Mouse (Mus musculus) embryonic facial prominence, embryonic 15.5 days (tissue): ENCODE measurements at regions not wholly inside any gene's neighbourhood (a gene's known extent, or its start where the extent isn't known, plus 50 kb on each side); places are given as distances from the start of the nearest gene placed in this dataset.

ENCODE experiments used
- ATAC-seq: fragments of 200-750 bp; cut with Nextera tagmentation; 2 replicates; pipeline ENCODE4 v1.8.0; 2017; ENCODE audit warnings: low read depth, moderate TSS enrichment; ENCODE audit not compliant: insufficient number of reproducible peaks, low FRiP score, low TSS enrichment
- H3K27ac ChIP-seq: fragments of 300-500 bp; sonication (generic); replicated peaks from 2 replicates; pipeline ENCODE4 v1.5.1; 2015; ENCODE audit warnings: mild to moderate bottlenecking, inconsistent platforms
- H3K27me3 ChIP-seq: fragments of 300-500 bp; sonication (generic); 2 replicates; pipeline ENCODE4 v1.6.1; 2015; ENCODE audit warnings: inconsistent platforms
- H3K36me3 ChIP-seq: fragments of 300-500 bp; sonication (generic); 2 replicates; pipeline ENCODE4 v1.6.1; 2015; ENCODE audit warnings: mild to moderate bottlenecking, inconsistent platforms
- H3K4me1 ChIP-seq: fragments of 300-500 bp; sonication (generic); 2 replicates; pipeline ENCODE4 v1.6.1; 2015; ENCODE audit warnings: inconsistent platforms
- H3K4me2 ChIP-seq: fragments of 300-500 bp; sonication (generic); replicated peaks from 2 replicates; pipeline ENCODE4 v1.6.1; 2015; ENCODE audit warnings: mild to moderate bottlenecking, inconsistent platforms
- H3K4me3 ChIP-seq: fragments of 300-500 bp; sonication (generic); replicated peaks from 2 replicates; pipeline ENCODE4 v1.5.1; 2015; ENCODE audit warnings: mild to moderate bottlenecking, inconsistent platforms
- H3K9ac ChIP-seq: fragments of 300-500 bp; sonication (generic); 2 replicates; pipeline ENCODE4 v1.6.1; 2015; ENCODE audit warnings: inconsistent platforms
- H3K9me3 ChIP-seq: fragments of 300-500 bp; sonication (generic); replicated peaks from 2 replicates; pipeline ENCODE4 v1.6.1; 2016; ENCODE audit warnings: inconsistent platforms
- WGBS: fragments of 180-500 bp; shearing (Covaris S2); methylation state at CpG from one replicate; pipeline ENCODE4 v1.1.7; 2015; 5-methylcytosine and 5-hydroxymethylcytosine counted together

- Histone ChIP-seq H3K9ac (no peak overlapping the region), H3K36me3 (no peaks in the 10 kb centered on the region), H3K27ac (no peak overlapping the region), H3K4me3 (no peak overlapping the region), H3K9me3 (no peaks in the 10 kb centered on the region), H3K4me2 (no peak overlapping the region), H3K4me1 (no peaks in the 10 kb centered on the region), H3K27me3 (no peaks in the 10 kb centered on the region)
- WGBS: 55% methylated on average over 2 of the region's 2 CpGs
- no peak for ATAC-seq
These were observed 69.6 kb downstream of the Cetn3 start for GRCm38 (mm10) chr13:81852309-81852978.

GRCm38 (mm10) chr13:81856072-81856471, 73.2 kb downstream of the Cetn3 start:
- Histone ChIP-seq H3K4me1 (no peaks in the 10 kb centered on the region), H3K27ac (no peak overlapping the region)
- WGBS: 69% methylated on average over 4 of the region's 4 CpGs

GRCm38 (mm10) chr13:81860683-81861082, 77.8 kb downstream of the Cetn3 start:
- no peaks in the 10 kb centered on the region for H3K27me3 ChIP-seq
- no peak for ATAC-seq
- 68% methylated on average over 4 of the region's 4 CpGs for WGBS
- H3K27ac ChIP-seq: no peak overlapping the region
- no peak overlapping the region for H3K4me2 ChIP-seq
- H3K4me3 ChIP-seq: no peak overlapping the region
- no peaks in the 10 kb centered on the region for H3K36me3 ChIP-seq
- H3K4me1 ChIP-seq: no peaks in the 10 kb centered on the region
- H3K9ac ChIP-seq: no peak overlapping the region
- no peaks in the 10 kb centered on the region for H3K9me3 ChIP-seq

More at GRCm38 (mm10) chr13:81856072-81856471, 73.2 kb downstream of the Cetn3 start:
- Histone ChIP-seq H3K9ac (no peak overlapping the region), H3K9me3 (no peaks in the 10 kb centered on the region), H3K4me2 (no peak overlapping the region), H3K4me3 (no peak overlapping the region), H3K27me3 (no peaks in the 10 kb centered on the region), H3K36me3 (no peaks in the 10 kb centered on the region)
- ATAC-seq: no peak

GRCm38 (mm10) chr13:81861886-81862600, 79.2 kb downstream of the Cetn3 start:
- Histone ChIP-seq H3K4me3 (no peak overlapping the region), H3K36me3 (no peaks in the 10 kb centered on the region), H3K9me3 (no peaks in the 10 kb centered on the region), H3K27ac (no peak overlapping the region), H3K9ac (no peak overlapping the region), H3K27me3 (no peaks in the 10 kb centered on the region), H3K4me1 (no peaks in the 10 kb centered on the region), H3K4me2 (no peak overlapping the region)
- ATAC-seq: no peak
- WGBS: 80% methylated on average over 5 of the region's 5 CpGs

GRCm38 (mm10) chr13:81871226-81871625, 88.3 kb downstream of the Cetn3 start:
- Histone ChIP-seq H3K27ac (no peak overlapping the region), H3K36me3 (no peaks in the 10 kb centered on the region), H3K27me3 (no peaks in the 10 kb centered on the region), H3K9me3 (no peaks in the 10 kb centered on the region), H3K9ac (no peak overlapping the region), H3K4me3 (no peak overlapping the region), H3K4me1 (no peaks in the 10 kb centered on the region), H3K4me2 (no peak overlapping the region)
- ATAC-seq: no peak
- 83% methylated on average over 9 of the region's 9 CpGs for WGBS

GRCm38 (mm10) chr13:81885879-81886278, 103.0 kb downstream of the Cetn3 start:
- H3K9me3 ChIP-seq: no peaks in the 10 kb centered on the region
- 63% methylated on average over 6 of the region's 6 CpGs for WGBS
- ATAC-seq: no peak
- H3K4me2 ChIP-seq: no peak overlapping the region
- no peak overlapping the region for H3K4me3 ChIP-seq
- no peaks in the 10 kb centered on the region for H3K36me3 ChIP-seq
- no peaks in the 10 kb centered on the region for H3K27me3 ChIP-seq
- no peaks in the 10 kb centered on the region for H3K4me1 ChIP-seq
- H3K27ac ChIP-seq: no peak overlapping the region
- H3K9ac ChIP-seq: no peak overlapping the region

GRCm38 (mm10) chr13:81930266-81930665, 147.4 kb downstream of the Cetn3 start:
- Histone ChIP-seq H3K4me1 (no peaks in the 10 kb centered on the region), H3K4me2 (no peak overlapping the region), H3K9ac (no peak overlapping the region), H3K4me3 (no peak overlapping the region), H3K9me3 (no peaks in the 10 kb centered on the region), H3K27ac (no peak overlapping the region), H3K27me3 (no peaks in the 10 kb centered on the region), H3K36me3 (no peaks in the 10 kb centered on the region)
- WGBS: 78% methylated on average over 4 of the region's 4 CpGs
- no peak for ATAC-seq

- Histone ChIP-seq H3K4me3 (no peak overlapping the region), H3K9ac (no peak overlapping the region), H3K9me3 (no peaks in the 10 kb centered on the region), H3K4me2 (no peak overlapping the region), H3K36me3 (no peaks in the 10 kb centered on the region), H3K4me1 (no peaks in the 10 kb centered on the region), H3K27me3 (no peaks in the 10 kb centered on the region), H3K27ac (no peak overlapping the region)
- WGBS: 85% methylated on average over 2 of the region's 2 CpGs
- no peak for ATAC-seq
These were observed 148.3 kb downstream of the Cetn3 start for GRCm38 (mm10) chr13:81931199-81931598.

- no peak for ATAC-seq
- H3K4me2 ChIP-seq: no peak overlapping the region
- no peaks in the 10 kb centered on the region for H3K4me1 ChIP-seq
- no peak overlapping the region for H3K4me3 ChIP-seq
- no peaks in the 10 kb centered on the region for H3K27me3 ChIP-seq
- no peaks in the 10 kb centered on the region for H3K9me3 ChIP-seq
- H3K27ac ChIP-seq: no peak overlapping the region
- no peaks in the 10 kb centered on the region for H3K36me3 ChIP-seq
- no peak overlapping the region for H3K9ac ChIP-seq
- WGBS: 58% methylated on average over 3 of the region's 3 CpGs
These were observed 154.2 kb downstream of the Cetn3 start for GRCm38 (mm10) chr13:81937061-81937460.

GRCm38 (mm10) chr13:81944047-81944446, 161.2 kb downstream of the Cetn3 start:
- WGBS: 8% methylated on average over 9 of the region's 9 CpGs
- H3K4me3 ChIP-seq: 0 out of 2 replicates have a peak overlapping the region, but pooled peaks have one; percentile 19
- no peak; the same call in 1 of the 2 replicates for ATAC-seq

GRCm38 (mm10) chr13:81944469-81944868, 161.6 kb downstream of the Cetn3 start:
- H3K36me3 ChIP-seq: no peaks in the 10 kb centered on the region
- no peaks in the 10 kb centered on the region for H3K4me1 ChIP-seq
- no peaks in the 10 kb centered on the region for H3K9me3 ChIP-seq
- H3K9ac ChIP-seq: no peak overlapping the region
- 0 out of 2 replicates have a peak overlapping the region, but pooled peaks have one; percentile 19 for H3K4me3 ChIP-seq
- ATAC-seq: no peak
- H3K27me3 ChIP-seq: no peaks in the 10 kb centered on the region
- WGBS: 64% methylated on average over 6 of the region's 6 CpGs
- H3K27ac ChIP-seq: no peak overlapping the region
- H3K4me2 ChIP-seq: peak overlapping the region; percentile 40

More at GRCm38 (mm10) chr13:81944047-81944446, 161.2 kb downstream of the Cetn3 start:
- Histone ChIP-seq H3K4me1 (no peaks in the 10 kb centered on the region), H3K9ac (no peak overlapping the region), H3K9me3 (no peaks in the 10 kb centered on the region), H3K4me2 (peak overlapping the region; percentile 40), H3K27ac (no peak overlapping the region), H3K27me3 (no peaks in the 10 kb centered on the region), H3K36me3 (no peaks in the 10 kb centered on the region)
